Mouse (Mus musculus): Measurements from ENCODE around the gene Ric8b.

DNA sequence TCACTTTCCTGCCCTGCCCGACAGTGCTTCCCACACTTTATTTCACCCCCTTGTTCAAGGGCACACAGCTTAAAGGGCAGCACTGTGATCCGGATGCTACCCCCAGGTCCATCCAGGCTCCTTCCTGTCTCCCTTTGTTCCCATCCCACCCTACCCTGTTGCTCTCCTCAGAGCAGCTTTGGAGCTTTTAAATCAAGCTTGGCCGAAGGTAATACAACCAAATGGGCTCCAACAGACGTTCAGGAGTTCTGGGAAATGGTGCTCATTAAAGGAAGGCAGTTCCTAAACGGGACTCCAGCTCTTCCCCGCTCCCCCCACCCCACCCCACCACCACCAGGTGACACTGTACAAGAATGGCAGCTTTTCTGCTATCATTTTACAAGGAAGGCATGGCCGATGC lies 7.2 kb upstream of the Ric8b start:
- no peak for TF ChIP-seq POLR2A (IDR thresholded peaks at IDR 0.05; ENCODE audit: insufficient read depth, low read depth, low read length)
- TF ChIP-seq CTCF (IDR thresholded peaks at IDR 0.05) = no peak
- no peak for TF ChIP-seq EP300 (IDR thresholded peaks at IDR 0.05; ENCODE audit: insufficient read depth, low read depth, low read length)

Measured in heart, adult 2 months (tissue).